Mouse (Mus musculus) hindbrain, embryonic 13.5 days (tissue): ENCODE data around the gene Gm10721. TPM values are rescaled to one million over a fixed set of nuclear protein-coding genes. Genes with fewer than 3 reads are reported as not detected.
"Not testable (repeated sequence)": the region's sequence is repeated elsewhere in the genome, so short reads cannot be mapped to it uniquely, and the experiment has no call there.

ENCODE experiments used
- ATAC-seq: fragments of 200-750 bp; cut with Nextera tagmentation; 2 replicates; pipeline ENCODE4 v1.8.0; 2017; ENCODE audit warnings: moderate TSS enrichment; ENCODE audit not compliant: low FRiP score
- H3K27ac ChIP-seq: fragments of 300-500 bp; sonication (generic); 2 replicates; pipeline ENCODE4 v1.5.1; 2015; ENCODE audit warnings: inconsistent platforms, mild to moderate bottlenecking, moderate library complexity
- H3K27me3 ChIP-seq: fragments of 300-500 bp; sonication (generic); 2 replicates; pipeline ENCODE4 v1.6.1; 2015; ENCODE audit warnings: mild to moderate bottlenecking, inconsistent platforms
- H3K36me3 ChIP-seq: fragments of 300-500 bp; sonication (generic); 2 replicates; pipeline ENCODE4 v1.6.1; 2015; ENCODE audit warnings: mild to moderate bottlenecking, inconsistent platforms
- H3K4me1 ChIP-seq: fragments of 300-500 bp; sonication (generic); replicated peaks from 2 replicates; pipeline ENCODE4 v1.6.1; 2015; ENCODE audit warnings: inconsistent platforms
- H3K4me2 ChIP-seq: fragments of 300-500 bp; sonication (generic); 2 replicates; pipeline ENCODE4 v1.6.1; 2015; ENCODE audit warnings: inconsistent platforms, mild to moderate bottlenecking, moderate library complexity
- H3K4me3 ChIP-seq: fragments of 300-500 bp; sonication (generic); 2 replicates; pipeline ENCODE4 v1.5.1; 2015; ENCODE audit warnings: mild to moderate bottlenecking, inconsistent platforms
- H3K9ac ChIP-seq: fragments of 300-500 bp; sonication (generic); 2 replicates; pipeline ENCODE4 v1.6.1; 2015; ENCODE audit warnings: mild to moderate bottlenecking, inconsistent platforms
- H3K9me3 ChIP-seq: fragments of 300-500 bp; sonication (generic); 2 replicates; pipeline ENCODE4 v1.6.1; 2016; ENCODE audit warnings: inconsistent platforms
- WGBS: fragments of 180-500 bp; shearing (Covaris S2); methylation state at CpG from one replicate; pipeline ENCODE4 v1.1.7; 2015; 5-methylcytosine and 5-hydroxymethylcytosine counted together
- polyA plus RNA-seq: library from polyadenylated mRNA; unstranded; fragments of >200 nt; fragmentation: Nextera tagmentation; extraction: Ambion mirVana; gene quantifications from 2 replicates; pipeline ENCODE4 v1.2.1, GENCODE M21; 2015

The Gm10721 gene
- polyA plus RNA-seq, 1 experiment from 2014 or later, result 0.47 TPM

- not testable (repeated sequence) for H3K9me3 ChIP-seq, H3K4me1 ChIP-seq, H3K27ac ChIP-seq, H3K4me3 ChIP-seq, H3K4me2 ChIP-seq, ATAC-seq, H3K27me3 ChIP-seq, H3K36me3 ChIP-seq, H3K9ac ChIP-seq
- WGBS, result 63% methylated on average over 2 of the region's 9 CpGs
Measured at GRCm38 (mm10) chr9:3017108-3017507, 4.2 kb downstream of the Gm10721 start, which contains the start of gene Gm10719. Gm10719 (plus strand) TSS chr9:3017408.

- not testable (repeated sequence) for H3K4me3 ChIP-seq, H3K9me3 ChIP-seq, H3K27ac ChIP-seq, H3K9ac ChIP-seq, H3K36me3 ChIP-seq, H3K4me2 ChIP-seq, H3K4me1 ChIP-seq, H3K27me3 ChIP-seq, ATAC-seq
- WGBS, result 65% methylated on average over 9 of the region's 9 CpGs
Measured at GRCm38 (mm10) chr9:3018944-3019343, 6.0 kb downstream of the Gm10721 start.

DNA sequence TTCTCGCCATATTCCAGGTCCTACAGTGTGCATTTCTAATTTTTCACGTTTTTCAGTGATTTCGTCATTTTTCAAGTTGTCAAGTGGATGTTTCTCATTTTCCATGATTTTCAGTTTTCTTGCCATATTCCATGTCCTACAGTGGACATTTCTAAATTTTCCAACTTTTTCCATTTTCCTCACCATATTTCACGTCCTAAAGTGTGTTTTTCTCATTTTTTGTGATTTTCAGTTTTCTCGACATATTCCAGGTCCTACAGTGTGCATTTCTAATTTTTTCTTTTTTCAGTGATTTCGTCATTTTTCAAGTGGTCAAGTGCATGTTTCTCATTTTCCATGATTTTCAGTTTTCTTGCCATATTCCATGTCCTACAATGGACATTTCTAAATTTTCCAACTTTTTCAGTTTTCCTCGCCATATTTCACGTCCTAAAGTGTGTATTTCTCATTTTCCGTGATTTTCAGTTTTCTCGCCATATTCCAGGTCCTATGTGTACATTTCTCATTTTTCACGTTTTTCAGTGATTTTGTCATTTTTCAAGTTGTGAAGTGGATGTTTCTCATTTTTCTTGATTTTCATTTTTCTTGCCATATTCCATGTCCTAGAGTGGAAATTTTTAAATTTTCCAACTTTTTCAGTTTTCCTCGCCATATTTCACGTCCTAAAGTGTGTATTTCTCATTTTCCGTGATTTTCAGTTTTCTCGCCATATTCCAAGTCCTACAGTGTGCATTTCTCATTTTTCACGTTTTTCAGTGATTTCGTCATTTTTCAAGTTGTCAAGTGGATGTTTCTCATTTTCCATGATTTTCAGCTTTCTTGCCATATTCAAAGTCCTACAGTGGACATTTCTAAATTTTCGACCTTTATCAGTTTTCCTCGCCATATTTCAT, 7.1 kb downstream of the Gm10721 start:
- WGBS, result 78% methylated on average over 17 of the region's 19 CpGs
- H3K4me3 ChIP-seq, H3K27me3 ChIP-seq, H3K9me3 ChIP-seq, H3K4me1 ChIP-seq, H3K27ac ChIP-seq, H3K4me2 ChIP-seq, H3K36me3 ChIP-seq, H3K9ac ChIP-seq: not testable (repeated sequence)
- ATAC-seq, result peak; percentile 75

DNA sequence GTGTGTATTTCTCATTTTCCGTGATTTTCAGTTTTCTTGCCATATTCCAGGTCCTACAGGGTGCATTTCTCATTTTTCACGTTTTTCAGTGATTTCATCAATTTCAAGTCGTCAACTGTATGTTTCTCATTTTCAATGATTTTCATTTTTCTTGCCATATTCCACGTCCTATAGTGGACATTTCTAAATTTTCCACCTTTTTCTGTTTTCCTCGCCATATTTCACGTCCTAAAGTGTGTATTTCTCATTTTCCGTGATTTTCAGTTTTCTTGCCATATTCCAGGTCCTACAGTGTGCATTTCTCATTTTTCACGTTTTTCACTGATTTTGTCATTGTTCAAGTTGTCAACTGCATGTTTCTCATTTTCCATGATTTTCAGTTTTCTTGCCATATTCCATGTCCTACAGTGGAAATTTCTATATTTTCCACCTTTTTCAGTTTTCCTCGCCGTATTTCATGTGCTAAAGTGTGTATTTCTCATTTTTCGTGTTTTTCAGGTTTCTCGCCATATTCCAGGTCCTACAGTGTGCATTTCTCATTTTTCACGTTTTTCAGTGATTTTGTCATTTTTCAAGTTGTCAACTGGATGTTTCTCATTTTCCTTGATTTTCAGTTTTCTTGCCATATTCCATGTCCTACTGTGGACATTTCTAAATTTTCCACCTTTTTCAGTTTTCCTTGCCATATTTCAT, 9.5 kb downstream of the Gm10721 start:
- ATAC-seq, H3K4me2 ChIP-seq, H3K27ac ChIP-seq, H3K27me3 ChIP-seq, H3K4me3 ChIP-seq, H3K4me1 ChIP-seq, H3K9ac ChIP-seq, H3K9me3 ChIP-seq, H3K36me3 ChIP-seq: not testable (repeated sequence)
- 76% methylated on average over 11 of the region's 13 CpGs for WGBS

GRCm38 (mm10) chr9:3023312-3023984, 10.5 kb downstream of the Gm10721 start, which contains the start of gene Gm10718:
Gm10718 (plus strand) TSS chr9:3023547.
- H3K36me3 ChIP-seq, H3K4me2 ChIP-seq, H3K27ac ChIP-seq, H3K9ac ChIP-seq, H3K4me1 ChIP-seq, H3K27me3 ChIP-seq, ATAC-seq, H3K4me3 ChIP-seq, H3K9me3 ChIP-seq: not testable (repeated sequence)
- WGBS, result 75% methylated on average over 12 of the region's 13 CpGs

DNA sequence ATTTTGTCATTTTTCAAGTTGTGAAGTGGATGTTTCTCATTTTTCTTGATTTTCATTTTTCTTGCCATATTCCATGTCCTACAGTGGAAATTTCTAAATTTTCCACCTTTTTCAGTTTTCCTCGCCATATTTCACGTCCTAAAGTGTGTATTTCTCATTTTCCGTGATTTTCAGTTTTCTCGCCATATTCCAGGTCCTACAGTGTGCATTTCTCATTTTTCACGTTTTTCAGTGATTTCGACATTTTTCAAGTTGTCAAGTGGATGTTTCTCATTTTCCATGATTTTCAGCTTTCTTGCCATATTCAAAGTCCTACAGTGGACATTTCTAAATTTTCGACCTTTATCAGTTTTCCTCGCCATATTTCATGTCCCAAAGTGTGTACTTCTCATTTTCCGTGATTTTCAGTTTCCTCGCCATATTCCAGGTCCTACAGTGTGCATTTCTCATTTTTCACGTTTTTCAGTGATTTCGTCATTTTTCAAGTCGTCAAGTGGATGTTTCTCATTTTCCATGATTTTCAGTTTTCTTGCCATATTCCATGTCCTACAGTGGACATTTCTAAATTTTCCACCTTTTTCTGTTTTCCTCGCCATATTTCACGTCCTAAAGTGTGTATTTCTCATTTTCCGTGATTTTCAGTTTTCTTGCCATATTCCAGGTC, 11.2 kb downstream of the Gm10721 start:
- H3K27me3 ChIP-seq, result not testable (repeated sequence)
- 78% methylated on average over 16 of the region's 16 CpGs for WGBS

GRCm38 (mm10) chr9:3024912-3025467, 12.1 kb downstream of the Gm10721 start, which contains the start of gene Gm10717:
Gm10717 (plus strand) TSS chr9:3025417.
- H3K9ac ChIP-seq, H3K4me3 ChIP-seq, H3K4me2 ChIP-seq, H3K27me3 ChIP-seq, H3K27ac ChIP-seq, H3K9me3 ChIP-seq, ATAC-seq, H3K4me1 ChIP-seq, H3K36me3 ChIP-seq: not testable (repeated sequence)
- 72% methylated on average over 12 of the region's 12 CpGs for WGBS

More for the DNA sequence above, 11.2 kb downstream of the Gm10721 start:
- not testable (repeated sequence) for ATAC-seq, H3K4me3 ChIP-seq, H3K36me3 ChIP-seq, H3K9me3 ChIP-seq, H3K9ac ChIP-seq, H3K4me1 ChIP-seq, H3K27ac ChIP-seq, H3K4me2 ChIP-seq

- H3K4me1 ChIP-seq, H3K4me2 ChIP-seq, ATAC-seq, H3K27ac ChIP-seq, H3K9me3 ChIP-seq, H3K4me3 ChIP-seq, H3K9ac ChIP-seq, H3K36me3 ChIP-seq, H3K27me3 ChIP-seq: not testable (repeated sequence)
- WGBS, result 73% methylated on average over 5 of the region's 6 CpGs
Measured at GRCm38 (mm10) chr9:3025653-3026052, 12.7 kb downstream of the Gm10721 start.

- ATAC-seq, H3K4me3 ChIP-seq, H3K27ac ChIP-seq, H3K36me3 ChIP-seq, H3K4me1 ChIP-seq, H3K27me3 ChIP-seq, H3K9me3 ChIP-seq, H3K4me2 ChIP-seq, H3K9ac ChIP-seq: not testable (repeated sequence)
- 80% methylated on average over 5 of the region's 5 CpGs for WGBS
Measured at GRCm38 (mm10) chr9:3026136-3026535, 13.2 kb downstream of the Gm10721 start.

GRCm38 (mm10) chr9:3026741-3027140, 13.8 kb downstream of the Gm10721 start:
- H3K4me1 ChIP-seq, ATAC-seq, H3K36me3 ChIP-seq, H3K27me3 ChIP-seq, H3K9ac ChIP-seq, H3K27ac ChIP-seq, H3K9me3 ChIP-seq, H3K4me2 ChIP-seq, H3K4me3 ChIP-seq: not testable (repeated sequence)
- WGBS, result 68% methylated on average over 9 of the region's 9 CpGs

- H3K9ac ChIP-seq, ATAC-seq, H3K36me3 ChIP-seq, H3K4me3 ChIP-seq, H3K27me3 ChIP-seq, H3K4me2 ChIP-seq, H3K27ac ChIP-seq, H3K9me3 ChIP-seq, H3K4me1 ChIP-seq: not testable (repeated sequence)
- 73% methylated on average over 9 of the region's 9 CpGs for WGBS
Measured at GRCm38 (mm10) chr9:3027200-3027599, 14.3 kb downstream of the Gm10721 start.
